ENCODE assay signal across 13 mouse cellular contexts in the genomic region with DNA sequence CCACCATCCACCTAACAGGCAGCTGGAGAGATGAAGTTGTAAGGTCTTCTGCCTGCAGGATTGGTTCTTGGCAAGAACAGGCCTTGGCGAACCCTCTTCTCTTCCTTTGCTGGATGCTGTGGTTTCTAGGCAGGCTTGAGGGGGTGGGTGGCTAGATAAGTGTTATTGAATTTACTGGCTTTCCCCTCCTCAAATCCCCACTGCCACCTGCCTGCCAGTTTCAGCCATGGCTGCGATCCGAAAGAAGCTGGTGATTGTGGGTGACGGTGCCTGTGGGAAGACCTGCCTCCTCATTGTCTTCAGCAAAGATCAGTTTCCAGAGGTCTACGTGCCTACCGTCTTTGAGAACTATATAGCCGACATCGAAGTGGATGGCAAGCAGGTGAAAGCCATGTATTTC. TPM values are rescaled to one million over a fixed set of nuclear protein-coding genes. Genes with fewer than 3 reads are reported as not detected.
DNase-seq lines count a peak whose midpoint lies in the region; ATAC-seq and TF ChIP-seq lines count a peak whose summit lies in the region.
"Had no signal": no experiment of that assay in that cellular context is flagged by ENCODE, and none has a peak within 500 bp of the region (broad histone marks: within the 10 kb centered on the region; RNA-seq: fewer than 3 reads in every experiment).

No protein-coding gene starts in this region.

- no peaks in the 10 kb centered on the region for H3K9me3 ChIP-seq in embryonic facial prominence, embryonic 15.5 days (replicated peaks)
- H3K9me3 ChIP-seq: G1E; liver, embryonic 15.5 days; neural tube, embryonic 12.5 days had no signal

- no peaks in the 10 kb centered on the region for H3K27me3 ChIP-seq in embryonic facial prominence, embryonic 15.5 days
- H3K27me3 ChIP-seq in myocyte (ENCODE audit: control insufficient read depth, insufficient read depth, insufficient read length), result no peaks in the 10 kb centered on the region

- peak overlapping the region; percentile 94 for H3K27ac ChIP-seq in gastrocnemius, adult 2 months
- 0 out of 2 replicates have a peak overlapping the region, but pooled peaks have one; percentile 23 for H3K27ac ChIP-seq in embryonic facial prominence, embryonic 15.5 days (replicated peaks)
- H3K27ac ChIP-seq: liver, embryonic 15.5 days; neural tube, embryonic 12.5 days had no signal

- no peak overlapping the region for H3ac ChIP-seq in myocyte (ENCODE audit: control insufficient read depth, insufficient read length)

- no peak for TF ChIP-seq POLR2A in myocyte (IDR thresholded peaks at IDR 0.05; ENCODE audit: insufficient read length, low read depth)

- intact Hi-C loops in gastrocnemius, adult 2 months (cut with DNase I), result no loop called here

- no peak for ATAC-seq in embryonic facial prominence, embryonic 15.5 days (ENCODE audit: insufficient number of reproducible peaks, low FRiP score, low TSS enrichment, low read depth)
- ATAC-seq: activated CD4-positive, CD25-positive, alpha-beta regulatory T cell, adult 4 months had no signal

- H3K9ac ChIP-seq in embryonic facial prominence, embryonic 15.5 days, result no peak overlapping the region
- H3K9ac ChIP-seq: liver, embryonic 15.5 days had no signal

- no peak for DNase-seq in gastrocnemius, adult 2 months
- DNase-seq in gastrocnemius, adult 18-20 months (ENCODE audit: low spot score), result no peak
- DNase-seq in left cerebral cortex, adult 18-20 months (ENCODE audit: low spot score in 2 of 2), result peak; percentile 37 to 53
- no peak for DNase-seq in left cerebral cortex, adult 11 months (ENCODE audit: low spot score)
- no peak for DNase-seq in spleen, adult 18-20 months
- no peak for DNase-seq in adrenal gland, adult 18-20 months (ENCODE audit: low spot score in 2 of 2)

- 75% methylated on average over 8 of the region's 8 CpGs for WGBS in embryonic facial prominence, embryonic 15.5 days

- H3K4me1 ChIP-seq in embryonic facial prominence, embryonic 15.5 days, result peaks cover 74% of the 10 kb centered on the region

- peaks cover 35% of the 10 kb centered on the region for H3K36me3 ChIP-seq in embryonic facial prominence, embryonic 15.5 days
- peaks cover 21% of the 10 kb centered on the region for H3K36me3 ChIP-seq in myocyte (ENCODE audit: control insufficient read depth, insufficient read depth)

- peaks cover 40% of the 10 kb centered on the region for H3K79me2 ChIP-seq in myocyte (ENCODE audit: control insufficient read depth, insufficient read depth)

- no peak for TF ChIP-seq CTCF in gastrocnemius, adult 2 months (IDR thresholded peaks at IDR 0.05)

- no peak overlapping the region for H3K4me2 ChIP-seq in embryonic facial prominence, embryonic 15.5 days (replicated peaks)
- peak overlapping the region; percentile 95 for H3K4me2 ChIP-seq in myocyte (ENCODE audit: low read depth)
- H3K4me2 ChIP-seq: liver, embryonic 15.5 days had no signal

- H3K4me3 ChIP-seq in gastrocnemius, adult 2 months, result peak overlapping the region; percentile 88; the same call in 1 of the 2 replicates
- H3K4me3 ChIP-seq in embryonic facial prominence, embryonic 15.5 days (replicated peaks), result no peak overlapping the region
- no peak overlapping the region for H3K4me3 ChIP-seq in myocyte
- H3K4me3 ChIP-seq: liver, embryonic 15.5 days had no signal

TF ChIP-seq in myocyte, 11 proteins besides CTCF, POLR2A, EP300 and RAD21:
- TF ChIP-seq TCF3 (IDR thresholded peaks at IDR 0.05; ENCODE audit: insufficient read length, low read depth) (no peak), E2F4 (IDR thresholded peaks at IDR 0.05; ENCODE audit: insufficient read depth) (no peak), USF1 (IDR thresholded peaks at IDR 0.05; ENCODE audit: low read depth) (no peak), POLR2AphosphoS2 (IDR thresholded peaks at IDR 0.05; ENCODE audit: insufficient read length, low read depth) (no peak), TCF12 (IDR thresholded peaks at IDR 0.05; ENCODE audit: insufficient read depth, poor library complexity, severe bottlenecking) (no peak), MAX (IDR thresholded peaks at IDR 0.05; ENCODE audit: low read depth) (no peak), REST (IDR thresholded peaks at IDR 0.05; ENCODE audit: insufficient read depth, insufficient read length) (no peak), CEBPB (IDR thresholded peaks at IDR 0.05; ENCODE audit: insufficient read depth, poor library complexity, severe bottlenecking) (no peak), MYOD1 (IDR thresholded peaks at IDR 0.05; ENCODE audit: control insufficient read depth in 1 of 3, insufficient read length in 2 of 3, low read depth in 2 of 3) (no peak), MYOG (IDR thresholded peaks at IDR 0.05; ENCODE audit: control insufficient read depth in 1 of 3, insufficient read depth in 1 of 3, insufficient read length in 2 of 3, low read depth in 2 of 3) (no peak), SRF (IDR thresholded peaks at IDR 0.05; ENCODE audit: control insufficient read depth, insufficient read length, low read depth) (no peak)

RNA-seq across cellular contexts. Expression of gene Rhoc, which starts 3.5 kb away (rescaled TPM):
- 10 to 100 TPM; 26.1 to 41.6 TPM for total RNA-seq in gastrocnemius, adult 2 months (2021)
- total RNA-seq in gastrocnemius, adult 18-20 months (2021), result 10 to 100 TPM; 36.1 to 41.4 TPM
- total RNA-seq in left cerebral cortex, adult 18-20 months (2021), result 10 to 100 TPM; 31.7 to 31.8 TPM
- polyA plus RNA-seq in embryonic facial prominence, embryonic 15.5 days (2015; fragmentation: Nextera tagmentation; extraction: Ambion mirVana), result 163 and 174 TPM in 2 replicates
- 474 TPM for polyA plus RNA-seq in myocyte (2012; fragmentation: generic; extraction: Trizol)
- 100 to 1,000 TPM; 105 to 116 TPM for total RNA-seq in adrenal gland, adult 18-20 months (2021)

RNA-seq across cellular contexts. Expression of gene Fam19a3, which starts 10.0 kb away (rescaled TPM):
- 1 to 10 TPM; 2.7 to 4.2 TPM for total RNA-seq in gastrocnemius, adult 2 months (2021)
- total RNA-seq in gastrocnemius, adult 18-20 months (2021), result 1 to 10 TPM; 2.1 to 3.4 TPM
- under 1 TPM; 0.12 to 0.45 TPM for total RNA-seq in left cerebral cortex, adult 18-20 months (2021)
- 0.12 and 0.20 TPM in 2 replicates for polyA plus RNA-seq in embryonic facial prominence, embryonic 15.5 days (2015; fragmentation: Nextera tagmentation; extraction: Ambion mirVana)
- not detected for polyA plus RNA-seq in myocyte (2012; fragmentation: generic; extraction: Trizol)
- 1 to 10 TPM in 1 of 2 experiments, under 1 TPM in 1; 0.60 to 1.2 TPM for total RNA-seq in adrenal gland, adult 18-20 months (2021)
- polyA plus RNA-seq: G1E; liver, embryonic 15.5 days; neural tube, embryonic 12.5 days; thymus, postnatal 0 days had no signal

RNA-seq across cellular contexts. Expression of gene Ppm1j, which starts 10.8 kb away (rescaled TPM):
- 10 to 100 TPM; 33.3 to 45.6 TPM for total RNA-seq in gastrocnemius, adult 2 months (2021)
- total RNA-seq in gastrocnemius, adult 18-20 months (2021), result 10 to 100 TPM; 28.6 to 35.3 TPM
- 1 to 10 TPM in 1 of 2 experiments, under 1 TPM in 1; 0.70 to 1.4 TPM for total RNA-seq in left cerebral cortex, adult 18-20 months (2021)
- polyA plus RNA-seq in embryonic facial prominence, embryonic 15.5 days (2015; fragmentation: Nextera tagmentation; extraction: Ambion mirVana), result 4.7 and 4.8 TPM in 2 replicates
- polyA plus RNA-seq in myocyte (2012; fragmentation: generic; extraction: Trizol), result 0.58 TPM
- total RNA-seq in adrenal gland, adult 18-20 months (2021), result 1 to 10 TPM; 2.9 to 4.6 TPM
- total RNA-seq: G1E had no signal

RNA-seq across cellular contexts. Expression of gene Mov10, which starts 26.7 kb away (rescaled TPM):
- 1 to 10 TPM in 1 of 2 experiments, under 1 TPM in 1; 0.38 to 2.5 TPM for total RNA-seq in gastrocnemius, adult 2 months (2021)
- 1 to 10 TPM in 1 of 2 experiments, under 1 TPM in 1; 0.71 to 1.6 TPM for total RNA-seq in gastrocnemius, adult 18-20 months (2021)
- 10 to 100 TPM in 1 of 2 experiments, 1 to 10 TPM in 1; 9.1 to 10.5 TPM for total RNA-seq in left cerebral cortex, adult 18-20 months (2021)
- polyA plus RNA-seq in embryonic facial prominence, embryonic 15.5 days (2015; fragmentation: Nextera tagmentation; extraction: Ambion mirVana), result 44.7 and 47.0 TPM in 2 replicates
- 6.7 TPM for polyA plus RNA-seq in myocyte (2012; fragmentation: generic; extraction: Trizol)
- 10 to 100 TPM in 1 of 2 experiments, 1 to 10 TPM in 1; 9.0 to 15.0 TPM for total RNA-seq in adrenal gland, adult 18-20 months (2021)

Comparison
In these comparisons a context has a peak if more than half of its experiments do, and no peak if none do; other contexts are left out.
1. DNase-seq: peak in left cerebral cortex, adult 18-20 months (2 of 2); none in gastrocnemius, adult 2 months (single experiment), gastrocnemius, adult 18-20 months (single experiment), left cerebral cortex, adult 11 months (single experiment), spleen, adult 18-20 months (0 of 2) and adrenal gland, adult 18-20 months (0 of 2).
2. RNA of gene Ppm1j, which starts 10.8 kb away (total RNA-seq): 33.3 to 45.6 TPM in gastrocnemius, adult 2 months and 28.6 to 35.3 TPM in gastrocnemius, adult 18-20 months; 2.9 to 4.6 TPM in adrenal gland, adult 18-20 months and 0.70 to 1.4 TPM in left cerebral cortex, adult 18-20 months; every median in the first group is over 4 times any median in the second.